Mouse (Mus musculus) intestine, postnatal 0 days (tissue): ENCODE data around the gene Cd6. TPM values are rescaled to one million over a fixed set of nuclear protein-coding genes. Genes with fewer than 3 reads are reported as not detected.

ENCODE experiments used
- ATAC-seq: fragments of 200-750 bp; cut with Nextera tagmentation; 2 replicates; pipeline ENCODE4 v1.8.0; 2017; ENCODE audit warnings: mild to moderate bottlenecking, moderate TSS enrichment, moderate library complexity
- H3K27ac ChIP-seq: fragments of 300-500 bp; sonication (generic); 2 replicates; pipeline ENCODE4 v1.5.1; 2014; ENCODE audit warnings: mild to moderate bottlenecking, low read depth, low read length, moderate library complexity
- H3K27me3 ChIP-seq: fragments of 300-500 bp; sonication (generic); replicated peaks from 2 replicates; pipeline ENCODE4 v1.6.1; 2014; ENCODE audit warnings: low read length, mixed read lengths; ENCODE audit not compliant: control insufficient read depth, insufficient read depth
- H3K36me3 ChIP-seq: fragments of 300-500 bp; sonication (generic); 2 replicates; pipeline ENCODE4 v1.6.1; 2014; ENCODE audit warnings: mild to moderate bottlenecking, moderate library complexity; ENCODE audit not compliant: control insufficient read depth, insufficient read depth
- H3K4me1 ChIP-seq: fragments of 300-500 bp; sonication (generic); replicated peaks from 2 replicates; pipeline ENCODE4 v1.6.1; 2014; ENCODE audit warnings: antibody characterized with exemption, low read length, mixed read lengths; ENCODE audit not compliant: control insufficient read depth, insufficient read depth
- H3K4me2 ChIP-seq: fragments of 300-500 bp; sonication (generic); replicated peaks from 2 replicates; pipeline ENCODE4 v1.6.1; 2014; ENCODE audit warnings: low read depth, mild to moderate bottlenecking, moderate library complexity
- H3K4me3 ChIP-seq: fragments of 300-500 bp; sonication (generic); 2 replicates; pipeline ENCODE4 v1.5.1; 2014; ENCODE audit warnings: low read depth, low read length
- H3K9ac ChIP-seq: fragments of 300-500 bp; sonication (generic); 2 replicates; pipeline ENCODE4 v1.6.1; 2014; ENCODE audit warnings: mild to moderate bottlenecking, low read depth, low read length
- H3K9me3 ChIP-seq: fragments of 300-500 bp; sonication (generic); 2 replicates; pipeline ENCODE4 v1.6.1; 2016; ENCODE audit warnings: mixed run types; ENCODE audit not compliant: control insufficient read depth
- CTCF ChIP-seq: sonication (generic); IDR thresholded peaks from 2 replicates; pipeline ENCODE4 v1.5.1; 2016; ENCODE audit warnings: low read depth, mild to moderate bottlenecking, control low read depth, antibody characterized with exemption, moderate library complexity
- WGBS: fragments of 180-500 bp; shearing (Covaris S2); extraction: QIAGEN DNeasy Blood & Tissue Kit; methylation state at CpG from one replicate; pipeline ENCODE4 v1.1.7; 2014; 5-methylcytosine and 5-hydroxymethylcytosine counted together
- polyA plus RNA-seq: library from polyadenylated mRNA; unstranded; fragments of >200 nt; fragmentation: Nextera tagmentation; extraction: Ambion mirVana; gene quantifications from 2 replicates; pipeline ENCODE4 v1.2.1, GENCODE M21; 2015

Cd6 gene
- polyA plus RNA-seq, 1 experiment from 2014 or later, result 0.05 TPM

- no peak for ATAC-seq
- Histone ChIP-seq H3K4me2 (no peak overlapping the region), H3K27me3 (0 out of 2 replicates have a peak, but pooled peaks cover 3% of the 10 kb centered on the region), H3K4me1 (no peaks in the 10 kb centered on the region), H3K9ac (no peak overlapping the region), H3K27ac (no peak overlapping the region), H3K36me3 (no peaks in the 10 kb centered on the region), H3K9me3 (no peaks in the 10 kb centered on the region), H3K4me3 (no peak overlapping the region)
- WGBS, result 93% methylated on average over 6 of the region's 6 CpGs
- no peak for TF ChIP-seq CTCF
These were observed 55.7 kb downstream of the Cd6 start for GRCm38 (mm10) chr19:10774141-10774540.

GRCm38 (mm10) chr19:10773384-10773783 is 56.5 kb downstream of the Cd6 start:
- H3K4me3 ChIP-seq, result no peak overlapping the region
- TF ChIP-seq CTCF, result no peak
- no peaks in the 10 kb centered on the region for H3K4me1 ChIP-seq
- no peak overlapping the region for H3K9ac ChIP-seq
- no peaks in the 10 kb centered on the region for H3K36me3 ChIP-seq
- H3K4me2 ChIP-seq, result no peak overlapping the region
- 0 out of 2 replicates have a peak, but pooled peaks cover 3% of the 10 kb centered on the region for H3K27me3 ChIP-seq
- 69% methylated on average over 7 of the region's 7 CpGs for WGBS
- H3K9me3 ChIP-seq, result no peaks in the 10 kb centered on the region
- H3K27ac ChIP-seq, result no peak overlapping the region
- no peak for ATAC-seq

GRCm38 (mm10) chr19:10772866-10773265 is 57.0 kb downstream of the Cd6 start:
- no peak overlapping the region for H3K9ac ChIP-seq
- H3K4me1 ChIP-seq, result no peaks in the 10 kb centered on the region
- H3K9me3 ChIP-seq, result no peaks in the 10 kb centered on the region
- no peak overlapping the region for H3K4me2 ChIP-seq
- no peak for ATAC-seq
- 92% methylated on average over 10 of the region's 10 CpGs for WGBS
- no peak overlapping the region for H3K27ac ChIP-seq
- no peak for TF ChIP-seq CTCF
- H3K4me3 ChIP-seq, result no peak overlapping the region
- no peaks in the 10 kb centered on the region for H3K36me3 ChIP-seq
- H3K27me3 ChIP-seq, result 0 out of 2 replicates have a peak, but pooled peaks cover 3% of the 10 kb centered on the region

- 79% methylated on average over 7 of the region's 7 CpGs for WGBS
- 0 out of 2 replicates have a peak, but pooled peaks cover 3% of the 10 kb centered on the region for H3K27me3 ChIP-seq
- ATAC-seq, result no peak
- no peak overlapping the region for H3K27ac ChIP-seq
- H3K36me3 ChIP-seq, result no peaks in the 10 kb centered on the region
- no peaks in the 10 kb centered on the region for H3K9me3 ChIP-seq
- no peak overlapping the region for H3K9ac ChIP-seq
- no peak overlapping the region for H3K4me2 ChIP-seq
- H3K4me1 ChIP-seq, result no peaks in the 10 kb centered on the region
- H3K4me3 ChIP-seq, result no peak overlapping the region
- TF ChIP-seq CTCF, result no peak
These were observed 57.9 kb downstream of the Cd6 start for GRCm38 (mm10) chr19:10771995-10772394.

- no peaks in the 10 kb centered on the region for H3K9me3 ChIP-seq
- no peaks in the 10 kb centered on the region for H3K4me1 ChIP-seq
- H3K4me3 ChIP-seq, result no peak overlapping the region
- no peak for ATAC-seq
- H3K9ac ChIP-seq, result no peak overlapping the region
- H3K4me2 ChIP-seq, result no peak overlapping the region
- WGBS, result 66% methylated on average over 12 of the region's 12 CpGs
- H3K36me3 ChIP-seq, result no peaks in the 10 kb centered on the region
- no peak overlapping the region for H3K27ac ChIP-seq
- 0 out of 2 replicates have a peak, but pooled peaks cover 3% of the 10 kb centered on the region for H3K27me3 ChIP-seq
- no peak for TF ChIP-seq CTCF
These were observed 60.2 kb downstream of the Cd6 start for GRCm38 (mm10) chr19:10769429-10770195.

GRCm38 (mm10) chr19:10768694-10769428 is 61.0 kb downstream of the Cd6 start:
- Histone ChIP-seq H3K4me1 (no peaks in the 10 kb centered on the region), H3K9ac (no peak overlapping the region), H3K36me3 (no peaks in the 10 kb centered on the region), H3K27me3 (0 out of 2 replicates have a peak, but pooled peaks cover 3% of the 10 kb centered on the region), H3K4me2 (no peak overlapping the region), H3K9me3 (no peaks in the 10 kb centered on the region), H3K27ac (no peak overlapping the region), H3K4me3 (no peak overlapping the region)
- TF ChIP-seq CTCF, result no peak
- 74% methylated on average over 6 of the region's 6 CpGs for WGBS
- no peak for ATAC-seq
